Mouse (Mus musculus) lung, postnatal 25 days (tissue): ENCODE results near the gene Tmcc2.
A peak's percentile ranks its signal among the peaks of the same experiment; 100 is the strongest.

Source experiments
- DNase-seq: peaks from one replicate; pipeline ENCODE4 v3.0.0; 2022; ENCODE audit warnings: low spot score

Tmcc2 gene

DNA sequence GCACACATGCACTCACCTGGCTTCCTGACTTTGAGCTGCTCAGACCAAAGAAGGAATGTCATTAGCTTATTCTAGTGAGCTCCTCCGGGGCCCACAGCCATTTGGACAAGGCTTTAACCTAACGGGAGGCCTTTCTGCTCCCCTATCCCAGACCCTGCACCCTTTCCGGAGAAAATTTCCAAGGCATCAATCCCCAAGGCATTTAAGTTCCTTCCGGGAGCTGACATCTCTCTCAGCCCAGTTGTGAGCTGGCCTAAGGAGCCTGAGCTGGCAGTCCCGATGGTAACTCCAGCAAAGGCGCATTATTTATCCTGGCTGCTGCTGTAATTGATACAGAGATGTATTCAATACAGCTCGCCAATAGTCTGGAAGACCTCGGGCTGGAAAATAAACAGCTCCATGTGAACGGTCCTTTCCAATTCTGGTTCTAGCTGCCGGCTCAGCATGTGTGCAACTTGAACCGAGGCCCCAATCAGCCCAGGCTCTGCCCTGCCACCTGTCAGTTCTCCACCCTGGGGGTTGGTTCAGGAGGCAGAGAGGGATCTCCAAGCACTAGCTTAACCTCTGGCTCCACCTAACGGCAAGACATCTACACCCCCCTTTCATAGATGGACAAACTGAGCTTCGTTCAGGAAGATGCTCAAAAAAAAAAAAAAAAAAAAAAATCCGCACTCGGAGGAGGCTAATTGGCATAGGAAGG lies 1.0 kb downstream of the Tmcc2 start:
- DNase-seq: peak; percentile 85

DNA sequence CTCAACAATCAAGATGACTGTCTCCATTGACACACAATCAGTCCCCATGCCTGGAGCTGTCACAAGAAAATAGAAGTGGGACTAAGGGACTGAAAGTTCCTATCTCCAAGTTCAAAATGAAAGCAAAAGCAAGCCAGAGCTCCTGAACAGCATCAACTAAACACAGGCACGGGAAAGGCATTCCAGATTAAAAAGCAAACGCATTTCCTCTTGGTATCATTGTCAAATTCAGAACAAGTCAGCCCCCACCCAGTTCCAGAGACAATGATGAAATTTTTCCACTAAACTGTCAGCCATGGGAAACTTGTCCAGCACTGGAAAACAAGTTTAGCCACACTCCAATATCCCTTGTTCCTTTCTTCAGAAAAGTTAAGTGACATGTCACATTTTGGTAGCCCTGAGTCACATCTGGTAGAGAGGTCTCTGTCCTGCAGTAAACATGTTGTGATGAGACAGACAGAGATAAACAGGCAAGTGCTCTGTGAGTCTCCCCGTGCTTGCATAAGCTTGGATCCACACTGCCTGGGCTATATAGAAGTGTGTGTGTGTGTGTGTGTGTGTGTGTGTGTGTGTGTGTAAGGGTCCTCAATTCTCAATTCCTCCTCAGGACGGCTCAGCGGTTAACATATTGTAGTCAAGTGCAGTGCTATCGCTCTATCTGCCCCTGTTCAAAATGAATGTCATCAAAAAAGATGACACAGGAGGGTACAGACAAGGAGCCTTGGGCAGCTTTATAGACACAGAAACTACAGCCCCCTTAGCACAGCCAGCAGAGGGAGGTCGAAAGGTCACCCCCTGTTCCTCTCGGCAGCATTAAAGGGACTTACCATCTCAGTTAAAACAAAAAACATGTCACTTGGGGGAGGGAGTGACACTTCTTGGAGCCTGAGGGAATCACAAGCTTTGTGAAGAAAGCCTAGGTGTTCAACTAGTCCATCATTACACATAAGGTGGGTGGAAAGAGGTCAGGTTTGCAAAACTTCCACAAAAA lies 2.0 kb downstream of the Tmcc2 start:
- peak; percentile 80 for DNase-seq

DNA sequence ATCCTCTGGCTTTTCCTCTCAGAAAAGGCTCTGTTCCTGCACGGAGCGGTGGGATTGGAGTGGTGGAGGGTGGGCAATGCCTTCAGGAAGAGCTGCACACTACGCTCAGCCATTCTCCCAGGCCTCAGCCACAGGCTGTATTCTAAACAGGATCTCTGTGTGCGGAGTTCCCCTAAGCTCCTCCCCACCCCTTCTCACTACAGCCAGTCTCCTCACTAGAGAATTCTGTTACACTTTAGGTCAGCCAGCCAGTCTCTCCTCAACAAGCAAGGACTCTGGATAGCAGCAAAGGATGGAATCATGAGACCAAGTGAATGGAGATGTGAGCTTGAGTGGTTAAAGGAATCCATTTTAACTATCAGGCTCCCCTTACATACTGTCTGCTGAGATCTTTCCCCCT lies 3.1 kb downstream of the Tmcc2 start:
- DNase-seq: no peak

DNA sequence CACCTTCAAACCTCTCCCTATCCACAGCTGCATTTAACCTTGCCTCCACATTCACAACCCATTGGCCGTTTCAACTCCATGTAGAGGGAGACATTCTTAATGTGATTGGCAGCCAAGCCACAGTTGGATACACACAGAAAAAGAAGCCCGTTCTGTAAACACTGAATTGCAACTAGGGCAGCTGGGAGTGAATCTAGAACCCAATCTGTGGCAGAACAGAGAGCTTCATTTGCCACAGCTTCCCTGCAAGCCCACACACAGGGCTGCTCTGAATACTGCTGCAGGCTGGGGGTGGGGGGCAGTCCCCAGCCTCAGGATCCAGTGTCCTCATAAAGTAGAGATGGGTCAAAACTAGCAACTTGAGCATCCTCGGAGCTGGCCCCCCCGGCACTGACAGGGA lies 4.8 kb downstream of the Tmcc2 start:
- no peak for DNase-seq

DNA sequence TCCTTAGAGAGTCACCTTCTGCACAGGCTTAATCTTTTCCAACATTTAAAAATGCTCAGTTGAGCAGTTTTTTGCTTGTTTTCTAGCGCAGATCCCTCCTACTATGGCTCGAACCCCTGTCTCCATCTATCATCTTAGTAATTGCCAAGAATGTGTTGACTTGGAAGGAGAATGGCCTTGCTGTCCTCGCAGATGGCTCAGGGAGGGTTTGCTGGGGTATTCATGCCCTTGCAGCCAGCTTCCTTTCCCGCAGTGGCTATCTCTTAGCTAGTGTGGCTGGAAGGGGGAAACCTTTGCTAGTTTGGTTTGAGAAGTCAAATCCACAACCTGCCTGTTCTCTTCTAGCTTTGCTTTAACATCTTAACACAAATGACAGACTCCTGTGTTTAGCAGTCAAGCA lies 5.4 kb downstream of the Tmcc2 start:
- no peak for DNase-seq

DNA sequence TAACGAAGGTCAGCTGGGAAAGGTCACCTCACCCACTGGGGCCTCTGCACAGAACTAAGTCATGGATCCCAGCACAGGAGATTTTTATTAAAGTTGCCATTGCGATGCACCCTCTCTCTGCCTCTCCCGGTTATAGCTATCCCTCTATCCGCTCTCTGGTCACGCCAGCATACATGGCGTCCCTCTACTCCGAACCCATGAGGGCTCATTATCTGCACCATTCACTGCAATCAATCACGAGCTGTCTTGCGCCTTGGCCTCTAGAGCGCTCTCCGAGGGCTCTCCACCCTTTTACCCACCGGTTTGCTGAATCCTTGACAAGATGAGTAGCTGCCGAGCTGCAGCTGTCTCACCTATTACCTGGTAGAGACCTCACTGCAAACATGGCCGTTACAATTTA lies 5.8 kb downstream of the Tmcc2 start:
- DNase-seq: no peak

DNA sequence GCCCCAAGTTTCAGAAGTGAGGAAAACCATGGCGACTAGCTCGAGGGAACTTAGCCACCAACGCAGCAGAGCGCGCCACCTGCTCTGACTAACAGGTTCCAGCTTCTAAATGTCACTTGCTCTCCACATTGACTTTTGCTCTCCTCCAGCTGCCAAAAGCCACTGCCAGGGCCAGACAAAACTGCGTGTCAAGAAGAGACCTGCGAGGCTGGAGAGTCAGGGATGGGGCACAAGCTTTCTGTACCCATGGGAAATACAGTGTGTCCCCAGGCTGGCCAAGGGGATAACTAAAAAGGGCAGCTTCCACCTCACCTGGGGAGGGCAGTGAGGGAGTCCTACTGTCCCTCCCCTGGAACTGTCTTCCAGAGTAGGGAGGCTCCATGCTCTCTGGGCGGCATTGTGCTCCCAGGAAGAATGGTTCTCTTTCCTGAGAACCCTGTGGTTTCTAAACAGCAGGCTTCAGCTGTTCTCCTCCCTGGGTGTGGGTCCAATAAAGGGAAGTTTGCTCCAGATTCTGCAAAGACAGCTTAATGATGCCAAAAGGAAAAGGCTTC lies 7.0 kb downstream of the Tmcc2 start:
- peak; percentile 78 for DNase-seq

DNA sequence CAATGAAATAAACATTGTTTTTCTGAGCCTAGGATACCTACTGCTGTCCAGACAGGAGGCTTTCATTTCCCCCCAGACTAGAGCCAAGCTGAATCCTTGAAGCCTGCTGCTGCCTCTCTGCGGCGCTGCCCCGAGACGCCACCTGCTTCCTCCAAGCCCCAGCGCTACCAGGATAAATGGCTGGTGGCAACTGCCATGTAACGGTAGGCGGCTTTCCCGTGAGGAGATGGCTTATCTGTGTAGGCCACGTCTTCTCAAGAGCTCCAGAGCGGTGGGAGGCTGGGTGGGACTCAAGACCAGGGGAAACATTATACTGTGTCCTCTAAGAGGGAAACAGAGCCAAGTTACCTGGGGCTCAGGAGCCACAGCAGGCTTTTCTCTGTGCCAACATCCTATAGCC lies 9.2 kb downstream of the Tmcc2 start:
- DNase-seq: no peak

DNA sequence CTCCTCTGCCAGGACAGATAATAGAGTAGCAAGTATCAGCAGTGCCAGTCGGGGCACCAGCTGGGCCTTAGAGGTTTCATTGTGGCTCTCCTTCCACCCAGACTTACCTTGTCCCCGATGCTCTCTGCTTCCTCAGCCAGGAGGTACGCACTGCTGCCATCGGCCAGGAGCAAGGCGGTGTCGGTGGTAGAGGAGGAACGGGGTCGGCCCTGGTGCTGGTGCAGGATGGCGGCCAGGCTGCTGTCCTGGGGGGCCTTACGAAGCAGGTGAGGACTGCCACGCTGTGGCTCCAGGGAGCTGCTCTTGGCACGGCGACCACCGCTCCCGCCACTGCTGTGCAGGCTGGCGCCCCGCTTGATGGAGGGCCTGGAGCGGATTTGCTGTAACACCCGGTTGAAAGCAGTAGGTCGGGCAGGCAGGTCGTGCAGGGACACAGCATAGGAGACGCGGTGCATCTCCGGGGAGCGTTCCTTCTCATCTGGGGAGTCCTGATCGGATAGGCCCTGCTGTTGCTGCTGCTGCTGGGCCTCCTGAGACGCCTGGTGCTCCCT lies 10.5 kb downstream of the Tmcc2 start:
- no peak for DNase-seq

DNA sequence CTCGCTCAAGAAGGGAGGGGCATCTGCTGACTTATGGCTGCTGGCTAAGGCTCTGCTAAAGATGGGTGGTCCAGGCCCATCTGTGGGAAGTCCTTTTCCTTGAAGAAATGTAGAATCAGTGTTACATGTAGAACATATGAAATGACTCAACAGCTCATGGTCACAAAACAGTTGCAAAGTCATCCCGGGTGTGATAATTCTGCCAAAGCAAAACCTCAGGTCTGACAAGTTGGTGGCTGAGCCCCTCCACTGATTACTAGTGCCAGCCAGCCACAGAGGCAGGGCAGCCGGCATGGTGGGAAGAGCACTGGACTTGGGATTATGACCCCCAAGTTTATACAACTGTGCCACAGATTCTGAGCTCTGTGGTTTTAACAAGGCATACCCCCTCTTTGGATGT lies 13.3 kb downstream of the Tmcc2 start:
- no peak for DNase-seq

DNA sequence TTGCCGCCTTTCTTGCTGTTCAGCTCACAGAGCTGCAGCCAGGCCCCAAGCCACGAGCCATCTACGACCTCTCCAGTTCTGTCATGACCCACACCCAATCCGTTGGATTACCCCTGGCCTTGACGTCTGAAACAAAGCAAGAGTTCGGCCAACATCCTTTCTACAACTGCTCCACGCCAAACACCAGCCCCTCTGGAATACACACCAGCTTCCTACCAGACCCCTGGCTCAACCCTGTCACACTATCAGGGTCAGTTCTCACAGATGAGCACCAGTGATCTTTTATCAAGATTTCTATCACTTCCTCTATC lies 14.1 kb downstream of the Tmcc2 start:
- DNase-seq: peak; percentile 63

DNA sequence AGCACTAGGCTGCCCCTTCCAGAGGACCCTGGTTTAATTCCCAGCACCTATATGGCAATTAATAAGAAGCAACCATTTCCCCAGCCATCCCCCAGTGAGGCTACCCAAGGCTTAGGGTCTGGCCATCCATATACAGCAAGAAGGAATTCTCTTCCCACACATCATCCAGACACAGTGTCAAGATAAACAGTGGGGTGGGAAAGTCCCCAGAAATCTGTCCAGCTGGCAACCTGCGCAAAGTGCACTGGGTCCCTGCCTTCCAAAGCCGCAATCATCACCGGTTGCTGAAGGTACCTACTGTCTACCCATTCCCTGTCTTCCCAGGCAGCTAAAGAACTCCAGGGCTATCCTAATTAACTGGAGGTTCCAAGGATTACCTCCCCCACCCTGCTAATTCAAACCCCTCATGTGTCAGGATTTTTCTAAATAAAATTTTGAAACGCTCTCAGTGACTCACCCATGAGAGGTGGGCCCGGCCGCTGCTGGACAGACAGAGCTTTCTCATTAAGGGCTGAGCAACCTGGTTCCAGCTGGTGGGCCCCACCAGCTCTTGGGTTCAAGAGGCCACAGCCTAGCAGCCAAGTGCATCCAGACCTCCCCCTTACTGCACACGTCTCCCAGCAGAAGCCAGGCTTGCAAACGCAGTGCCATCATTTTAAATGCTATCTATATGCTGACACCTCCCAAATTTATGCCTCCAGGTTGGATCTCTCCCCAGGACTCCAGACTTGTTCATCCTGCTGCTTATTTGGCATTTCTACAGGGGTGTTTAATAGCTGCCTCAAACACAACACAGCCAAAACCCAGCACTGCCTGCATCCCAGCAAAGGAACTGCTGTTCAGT lies 14.6 kb downstream of the Tmcc2 start:
- no peak for DNase-seq

DNA sequence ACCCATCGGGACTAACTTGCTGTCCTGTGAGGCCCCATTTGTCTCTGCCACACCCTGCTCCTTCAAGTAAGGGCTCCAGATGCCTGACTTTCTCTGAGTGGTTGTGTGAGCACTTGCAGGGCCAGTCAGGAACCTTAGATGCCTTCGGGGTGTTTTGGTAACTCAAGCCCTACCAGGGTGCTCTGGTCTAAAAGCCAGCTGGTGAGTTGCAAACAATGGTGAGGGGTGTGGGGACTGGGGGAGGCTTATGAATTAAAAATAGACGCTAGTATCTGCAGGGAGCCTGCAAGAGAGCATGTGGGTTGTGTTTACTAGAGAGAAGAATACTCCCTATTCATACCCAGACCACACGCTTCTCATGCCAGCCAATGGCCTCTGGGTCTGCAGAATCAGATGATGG lies 15.8 kb downstream of the Tmcc2 start:
- no peak for DNase-seq

DNA sequence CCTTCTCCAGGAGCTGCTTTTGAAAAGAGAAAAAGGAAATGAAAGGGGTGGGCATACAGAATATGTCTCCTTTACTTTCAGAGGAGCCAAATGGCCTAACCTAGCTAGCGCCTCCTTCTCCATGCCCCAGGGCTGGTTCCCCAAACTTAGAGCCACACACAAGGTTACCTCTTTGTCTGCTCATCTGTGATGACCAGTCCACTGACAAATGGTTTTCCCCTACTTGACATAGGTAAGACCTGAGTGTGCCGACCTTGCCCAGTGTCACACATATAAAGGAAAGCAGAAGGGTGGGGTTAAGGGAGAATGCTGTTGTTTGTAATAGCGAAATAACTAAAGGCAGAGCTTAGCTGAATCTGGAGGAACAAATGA lies 16.2 kb downstream of the Tmcc2 start:
- no peak for DNase-seq

DNA sequence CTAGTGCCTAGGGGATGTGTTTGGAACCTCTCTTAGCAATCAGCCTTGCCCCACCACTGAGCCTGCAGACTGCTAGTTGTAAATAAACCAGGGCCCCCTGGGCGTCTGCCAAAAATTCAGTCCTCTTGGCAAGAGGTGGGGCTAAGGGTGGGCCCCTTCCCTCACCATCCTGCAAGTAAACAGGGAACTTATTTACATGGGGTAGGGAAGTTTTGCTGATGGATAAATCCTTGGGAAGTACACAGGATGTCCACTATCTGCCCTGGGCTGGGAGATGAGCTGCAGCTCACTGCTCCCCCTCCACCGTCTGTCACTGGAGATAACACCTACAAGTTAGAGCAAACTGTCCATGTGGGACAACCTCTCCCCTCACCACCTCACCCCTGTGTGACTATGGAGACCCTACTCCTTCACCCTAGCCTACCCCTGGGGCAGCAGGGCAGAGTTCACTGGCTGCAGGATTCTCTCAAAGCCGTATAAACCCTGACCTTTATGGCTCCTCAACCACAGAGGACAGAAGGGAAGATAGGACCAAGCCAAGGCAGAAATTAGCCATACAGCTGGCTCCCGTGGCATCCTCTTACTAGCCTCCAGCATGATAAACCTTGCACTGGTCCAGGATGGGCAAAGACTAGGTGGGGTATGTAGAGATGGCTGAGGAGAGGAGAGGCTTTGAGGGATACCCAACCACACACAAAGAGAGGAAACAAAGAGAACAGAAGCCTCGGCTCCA lies 16.8 kb downstream of the Tmcc2 start:
- peak; percentile 86 for DNase-seq

DNA sequence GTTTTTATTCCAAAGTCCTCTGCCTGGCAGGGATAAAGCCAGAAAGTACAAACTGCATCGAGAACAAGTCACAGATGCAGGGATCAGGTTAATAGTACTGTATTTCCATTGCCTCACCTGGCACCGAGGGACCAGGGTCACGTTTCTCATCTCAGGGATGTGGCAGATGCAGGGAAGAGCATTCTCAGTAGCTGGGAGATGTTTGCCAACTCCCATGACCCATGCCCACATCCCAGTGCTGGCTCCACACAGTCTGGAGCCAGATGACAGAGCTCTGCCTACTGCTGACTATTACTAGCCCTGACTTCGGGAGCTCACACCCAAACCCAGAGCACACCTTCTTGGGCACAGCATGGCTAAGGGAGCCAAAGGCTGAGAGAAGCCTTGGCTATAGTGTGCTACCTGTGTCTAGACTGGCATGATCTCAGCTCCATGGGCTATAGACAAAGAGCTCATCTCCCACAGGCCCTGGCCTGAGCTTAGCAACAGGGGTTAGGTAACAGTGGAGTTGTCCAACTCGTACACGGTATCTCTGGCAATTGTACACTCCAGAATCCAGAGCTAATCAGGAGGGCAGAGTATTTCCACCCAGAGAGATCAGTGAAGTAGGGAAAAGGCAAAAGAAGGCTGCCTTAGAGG lies 18.1 kb downstream of the Tmcc2 start:
- no peak for DNase-seq

DNA sequence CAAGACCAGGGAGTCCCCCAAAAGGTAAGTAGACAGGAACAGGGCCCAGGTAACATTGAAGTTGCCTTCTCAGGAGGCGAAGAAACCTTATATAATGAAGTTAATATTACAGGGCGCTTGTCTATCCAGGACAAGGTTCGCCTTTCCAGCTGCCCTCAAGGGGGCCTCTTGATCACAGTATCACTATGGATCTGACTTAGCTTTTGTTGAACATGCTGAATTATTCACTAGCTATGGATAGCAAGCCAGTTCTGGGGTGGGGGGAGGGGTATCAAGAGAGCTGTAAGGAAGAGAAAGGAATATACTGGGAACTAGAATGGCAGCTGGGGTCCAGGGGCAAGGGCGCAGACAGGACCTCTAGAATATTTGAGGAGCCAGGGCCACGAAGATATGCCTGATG lies 18.7 kb downstream of the Tmcc2 start:
- no peak for DNase-seq

DNA sequence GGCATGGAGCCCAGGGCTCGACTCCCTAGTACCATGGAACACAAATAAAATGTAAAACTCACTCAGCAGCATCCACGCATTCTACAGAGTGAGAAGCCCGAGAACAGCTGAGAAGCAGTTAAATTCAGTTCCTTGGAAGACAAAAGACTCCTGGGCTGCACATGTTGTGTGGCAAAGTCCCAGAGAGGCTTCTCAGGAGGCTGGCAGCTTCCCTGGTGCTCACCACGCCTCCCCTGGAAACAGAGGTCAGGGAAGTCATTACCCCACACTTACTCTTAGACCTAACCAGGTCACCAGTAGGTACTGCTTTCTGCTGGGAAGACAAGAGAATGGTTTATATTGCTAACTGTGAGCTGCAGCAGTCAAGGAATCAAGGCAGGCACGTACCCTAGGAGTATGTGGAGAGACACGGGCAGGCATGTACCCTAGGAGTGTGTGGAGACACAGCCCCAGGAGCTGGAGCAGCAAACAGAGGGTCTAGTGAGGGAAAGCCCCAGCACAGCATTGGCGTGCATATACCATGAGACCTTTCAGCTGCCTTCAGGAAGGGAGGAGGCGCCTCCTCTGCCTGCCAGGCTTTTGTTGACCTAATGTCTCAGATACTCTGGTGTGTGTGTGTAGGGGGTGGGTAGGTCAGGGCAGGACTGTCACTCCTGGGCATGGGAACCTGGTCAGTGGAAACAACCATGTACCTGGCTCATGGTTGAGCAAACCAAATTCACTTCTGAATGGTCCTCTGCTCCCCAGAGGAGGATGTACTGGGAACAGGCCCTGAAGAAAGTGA lies 19.6 kb downstream of the Tmcc2 start:
- DNase-seq: no peak

DNA sequence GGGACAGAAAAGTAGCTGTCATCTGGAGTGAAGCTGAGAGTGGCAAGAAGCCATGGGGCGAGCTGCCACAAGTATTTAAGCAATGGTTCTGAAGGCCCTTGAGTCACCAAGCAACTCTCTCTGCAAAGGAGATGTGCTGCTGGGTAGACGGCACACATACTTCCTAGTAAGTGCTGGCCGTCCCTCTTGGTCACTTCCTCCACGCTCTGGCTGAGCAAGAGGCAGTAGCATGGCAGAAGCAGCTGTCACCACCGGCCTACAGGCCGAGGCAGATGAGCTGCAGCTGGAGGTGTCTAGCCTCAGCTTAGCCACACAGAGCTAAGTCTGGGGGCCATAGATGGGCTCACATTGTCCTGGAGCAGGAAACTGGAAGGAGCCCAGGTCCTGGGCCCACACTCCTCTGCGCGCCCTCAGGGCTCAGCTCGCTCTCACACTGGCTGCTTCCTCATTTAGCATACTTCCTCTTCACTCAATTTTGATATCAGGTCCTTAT lies 20.4 kb downstream of the Tmcc2 start:
- peak; percentile 57 for DNase-seq
